Mouse (Mus musculus) megakaryocyte, embryonic 14.5 days (primary cell): ENCODE measurements around the gene Carnmt1.

Experiments used
- FLI1 ChIP-seq: IDR thresholded peaks from 2 replicates; pipeline ENCODE4 v1.6.1; 2012; ENCODE audit warnings: low read length, inconsistent platforms, mixed read lengths
- GATA1 ChIP-seq: IDR thresholded peaks from 3 replicates; pipeline ENCODE4 v1.6.1; 2012; ENCODE audit warnings: mixed read lengths, low read length, inconsistent platforms, borderline replicate concordance

DNA sequence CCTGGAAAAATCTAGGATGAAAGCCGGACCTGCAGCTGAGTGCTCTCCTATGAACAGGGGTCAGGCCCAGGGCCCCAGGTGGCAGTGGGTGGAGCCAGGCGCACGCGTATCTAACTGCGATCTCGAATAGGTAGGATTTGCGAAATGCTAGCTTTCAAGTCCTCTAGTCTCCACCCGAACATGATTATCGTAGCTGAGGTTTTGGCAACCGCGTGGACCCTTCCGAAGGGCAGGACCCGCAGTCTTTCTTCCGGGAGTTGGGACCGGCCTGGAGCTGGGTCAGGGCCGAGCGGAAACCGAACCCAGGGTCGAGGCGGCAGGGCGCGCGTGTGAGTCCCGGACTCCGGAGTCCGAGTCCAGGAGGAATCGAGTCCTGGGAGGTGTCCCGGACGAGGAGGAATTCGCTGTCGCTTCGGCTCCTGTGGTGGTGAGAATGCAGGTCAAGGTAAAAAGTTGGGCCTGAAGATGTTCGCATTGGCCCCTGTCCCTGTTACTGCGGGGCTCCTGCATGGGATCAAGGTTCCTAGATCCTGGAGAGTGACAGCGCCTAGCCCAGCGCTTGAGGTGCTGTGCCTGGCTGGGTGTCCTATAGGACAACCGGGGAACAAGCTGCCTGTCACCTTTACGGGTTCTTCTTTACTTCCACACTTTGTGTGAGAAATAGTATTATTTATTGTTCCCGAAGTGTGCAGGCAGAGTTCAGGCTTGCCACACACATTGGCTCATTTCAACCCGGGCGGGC lies 79.2 kb downstream of the Carnmt1 start, which contains the start of gene Trpm6:
- no peak for TF ChIP-seq GATA1
- no peak for TF ChIP-seq FLI1
